Mouse (Mus musculus) forebrain, embryonic 11.5 days (tissue): ENCODE measurements around the gene Tnfsf13. TPM values are rescaled to one million over a fixed set of nuclear protein-coding genes. Genes with fewer than 3 reads are reported as not detected.

Experiments
- ATAC-seq: fragments of 200-750 bp; cut with Nextera tagmentation; replicated peaks from 2 replicates; pipeline ENCODE4 v1.8.0; 2017; ENCODE audit warnings: moderate TSS enrichment; ENCODE audit not compliant: low FRiP score
- DNase-seq: peaks from one replicate; pipeline ENCODE4 v3.0.0-alpha.2; 2017; ENCODE audit warnings: low spot score
- H3K27ac ChIP-seq: fragments of 300-500 bp; sonication (generic); 2 replicates; pipeline ENCODE4 v1.5.1; 2014; ENCODE audit warnings: low read depth, low read length
- H3K27me3 ChIP-seq: fragments of 300-500 bp; sonication (generic); 2 replicates; pipeline ENCODE4 v1.6.1; 2014; ENCODE audit warnings: mild to moderate bottlenecking, low read length, mixed read lengths; ENCODE audit not compliant: control insufficient read depth, insufficient read depth
- H3K36me3 ChIP-seq: fragments of 300-500 bp; sonication (generic); 2 replicates; pipeline ENCODE4 v1.6.1; 2014; ENCODE audit warnings: mild to moderate bottlenecking, low read length, moderate library complexity, mixed read lengths; ENCODE audit not compliant: control insufficient read depth, insufficient read depth
- H3K4me1 ChIP-seq: fragments of 300-500 bp; sonication (generic); replicated peaks from 2 replicates; pipeline ENCODE4 v1.6.1; 2014; ENCODE audit warnings: low read length, mixed read lengths; ENCODE audit not compliant: control insufficient read depth, insufficient read depth
- H3K4me2 ChIP-seq: fragments of 300-500 bp; sonication (generic); 2 replicates; pipeline ENCODE4 v1.6.1; 2014; ENCODE audit warnings: low read depth, mild to moderate bottlenecking, low read length, moderate library complexity, mixed read lengths; ENCODE audit not compliant: severe bottlenecking
- H3K4me3 ChIP-seq: fragments of 300-500 bp; sonication (generic); 2 replicates; pipeline ENCODE4 v1.5.1; 2014; ENCODE audit warnings: low read depth, low read length
- H3K9ac ChIP-seq: fragments of 300-500 bp; sonication (generic); 2 replicates; pipeline ENCODE4 v1.6.1; 2014; ENCODE audit warnings: low read length
- H3K9me3 ChIP-seq: fragments of 300-500 bp; sonication (generic); 2 replicates; pipeline ENCODE4 v1.6.1; 2016; ENCODE audit warnings: low read length, mixed read lengths; ENCODE audit not compliant: control insufficient read depth
- WGBS: fragments of 180-500 bp; shearing (Covaris S2); extraction: QIAGEN DNeasy Blood & Tissue Kit; methylation state at CpG from one replicate; pipeline ENCODE4 v1.1.7; 2014; 5-methylcytosine and 5-hydroxymethylcytosine counted together
- polyA plus RNA-seq: library from polyadenylated mRNA; unstranded; fragments of >200 nt; fragmentation: Nextera tagmentation; extraction: Ambion mirVana; gene quantifications from 2 replicates; pipeline ENCODE4 v1.2.1, GENCODE M21; 2014

The Tnfsf13 gene
- polyA plus RNA-seq, 1 experiment from 2014 or later, result not detected

DNA sequence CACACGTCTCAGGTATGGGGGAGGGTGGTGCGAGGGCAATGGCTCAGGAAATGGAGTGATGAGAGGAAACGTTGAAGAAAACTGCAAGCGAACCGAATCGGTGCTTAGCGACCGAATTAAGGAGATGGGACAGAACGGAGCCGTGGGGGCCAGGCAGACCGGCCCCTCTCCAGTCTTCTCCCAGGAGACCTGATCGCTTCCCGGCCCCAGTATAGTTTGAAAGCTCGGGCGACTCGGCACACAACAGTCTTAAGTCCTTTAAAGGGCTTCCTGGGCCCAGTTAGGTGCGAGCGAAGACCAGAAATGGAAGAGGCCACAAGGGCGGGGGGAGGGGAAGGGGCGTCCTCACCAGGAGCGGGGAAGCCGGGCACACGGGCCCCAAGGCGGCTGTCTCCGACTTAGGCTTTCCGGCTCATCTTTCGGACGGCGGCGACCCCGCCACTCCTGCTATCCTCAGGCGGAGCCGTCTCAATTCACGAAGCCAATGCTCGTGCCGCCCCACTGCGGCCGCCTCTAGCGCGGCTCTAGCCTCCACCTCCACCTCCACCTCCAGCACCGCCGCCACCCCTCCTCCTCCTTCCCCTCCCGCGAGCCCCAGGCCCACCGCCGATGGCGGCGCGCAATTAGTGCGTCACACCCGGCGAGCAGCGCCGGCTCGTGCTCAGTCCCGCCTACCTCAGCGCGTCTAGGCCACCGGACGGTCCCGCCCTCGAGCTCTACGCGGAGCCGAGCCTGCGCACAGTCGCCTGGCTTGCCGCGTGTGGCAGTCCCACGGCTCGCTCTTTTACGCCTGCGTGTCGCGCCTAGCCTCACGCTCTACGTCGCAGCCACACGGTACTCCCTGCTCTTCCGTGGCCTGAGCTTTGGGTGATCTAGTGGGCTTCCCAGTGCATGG is 4.0 kb downstream of the Tnfsf13 start, which contains the start of gene Senp3:
Gene Senp3 (minus strand): TSS at position 771 of the 895 bp plus-strand sequence.
- no peaks in the 10 kb centered on the region for H3K9me3 ChIP-seq
- WGBS, result 1% methylated on average over 73 of the region's 80 CpGs
- peaks cover 12% of the 10 kb centered on the region; the same call in 1 of the 2 replicates for H3K4me1 ChIP-seq
- peak; percentile 99 for DNase-seq
- H3K9ac ChIP-seq, result peak within 1 kb of the TSS; percentile 83
- H3K27ac ChIP-seq, result peak within 1 kb of the TSS; percentile 92
- H3K4me3 ChIP-seq, result peak within 1 kb of the TSS; percentile 85
- peak; percentile 95 for ATAC-seq
- H3K36me3 ChIP-seq, result peaks cover 2% of the 10 kb centered on the region; the same call in 1 of the 2 replicates
- H3K4me2 ChIP-seq, result peak within 1 kb of the TSS; percentile 94
- no peaks in the 10 kb centered on the region for H3K27me3 ChIP-seq

DNA sequence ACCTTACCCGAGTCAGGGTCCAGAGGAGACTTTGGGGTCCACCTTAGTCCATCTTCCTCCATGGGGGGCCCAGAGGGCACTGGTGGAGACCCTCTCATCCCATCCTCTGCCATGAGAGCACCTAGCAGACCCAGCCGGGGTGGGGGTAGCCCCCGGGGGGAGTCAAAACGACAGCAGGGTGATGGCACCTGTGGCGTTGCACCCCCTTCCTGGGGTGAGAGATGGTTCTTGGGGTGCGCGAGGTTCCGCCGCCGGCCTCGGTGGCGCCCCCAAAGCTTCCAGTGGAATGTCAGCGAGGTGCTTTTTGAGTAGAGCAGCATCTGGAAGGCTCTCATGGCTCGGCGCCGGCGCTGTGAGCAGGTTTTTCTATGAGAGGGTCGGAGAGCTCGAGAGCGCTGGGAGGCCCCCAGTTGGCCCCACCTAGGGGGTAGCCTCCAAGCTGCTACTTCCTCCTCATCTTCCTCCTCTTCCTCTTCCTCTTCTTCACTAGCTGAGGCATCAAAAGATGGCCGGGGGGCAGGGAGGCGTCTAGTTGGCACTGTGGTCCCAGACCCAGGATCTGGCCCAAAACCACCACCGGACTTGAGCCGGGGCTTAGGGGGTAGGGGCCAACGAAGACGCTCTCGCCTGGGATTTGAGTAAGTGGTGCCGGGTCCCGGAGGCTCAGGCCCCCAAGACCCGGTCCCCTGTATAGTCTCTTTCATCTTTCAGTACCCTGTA is 5.3 kb downstream of the Tnfsf13 start:
- H3K4me3 ChIP-seq, result peak overlapping the region; percentile 85
- peaks cover 12% of the 10 kb centered on the region; the same call in 1 of the 2 replicates for H3K4me1 ChIP-seq
- no peak overlapping the region for H3K27ac ChIP-seq
- H3K27me3 ChIP-seq, result no peaks in the 10 kb centered on the region
- H3K4me2 ChIP-seq, result peak overlapping the region; percentile 94; the same call in 1 of the 2 replicates
- ATAC-seq (no peak), DNase-seq (no peak)
- H3K9ac ChIP-seq, result peak overlapping the region; percentile 83
- 93% methylated on average over 30 of the region's 30 CpGs for WGBS
- peaks cover 2% of the 10 kb centered on the region; the same call in 1 of the 2 replicates for H3K36me3 ChIP-seq
- H3K9me3 ChIP-seq, result no peaks in the 10 kb centered on the region

DNA sequence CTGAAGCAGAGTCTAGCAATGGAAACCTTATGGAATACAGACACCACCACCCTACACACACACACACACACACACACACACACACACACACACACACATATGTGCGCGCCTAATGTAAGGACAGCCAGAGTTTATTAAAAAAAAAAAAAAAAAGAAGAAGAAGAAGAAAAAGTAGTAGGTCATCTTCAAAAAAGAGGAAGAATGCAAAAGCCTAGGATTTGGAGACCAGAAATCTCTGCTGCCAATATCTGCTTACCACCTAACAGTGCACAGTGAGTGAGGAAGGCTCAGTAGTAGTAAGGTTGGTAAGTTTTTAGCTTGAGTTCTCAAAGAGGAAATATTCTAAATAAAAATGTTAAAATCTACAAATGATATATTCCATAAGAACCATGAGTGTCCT is 6.4 kb downstream of the Tnfsf13 start:
- DNase-seq (no peak), ATAC-seq (no peak)
- Histone ChIP-seq H3K27me3 (no peaks in the 10 kb centered on the region), H3K4me1 (peaks cover 10% of the 10 kb centered on the region; the same call in 1 of the 2 replicates), H3K9ac (no peak overlapping the region), H3K36me3 (peaks cover 5% of the 10 kb centered on the region), H3K4me3 (no peak overlapping the region), H3K9me3 (no peaks in the 10 kb centered on the region), H3K27ac (no peak overlapping the region), H3K4me2 (no peak overlapping the region)
- WGBS, result 100% methylated on average over 2 of the region's 2 CpGs

DNA sequence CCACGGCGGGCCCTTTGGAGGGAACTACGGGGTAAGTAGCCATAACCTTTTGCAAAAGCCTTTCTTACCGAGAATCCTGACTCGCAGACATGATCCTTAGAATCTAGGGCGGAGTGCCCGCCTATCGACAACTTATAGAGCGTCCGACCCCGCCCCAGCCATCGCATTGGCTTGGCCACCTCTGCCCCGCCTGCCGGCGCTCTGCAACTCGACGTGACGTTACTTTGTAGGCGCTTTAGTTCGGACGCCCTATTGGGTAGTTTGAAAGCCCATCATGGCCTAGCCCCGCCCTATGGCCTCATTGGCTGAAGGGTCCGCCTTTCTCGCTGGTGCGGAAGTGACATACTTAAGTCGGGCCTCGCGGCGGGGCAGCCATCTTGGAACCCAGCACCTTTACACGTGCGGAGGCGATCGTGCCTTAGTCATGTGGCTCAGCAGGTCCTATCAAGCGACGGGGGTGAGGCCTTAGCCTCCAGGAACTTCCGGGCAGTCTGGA is 13.3 kb downstream of the Tnfsf13 start, which contains the start of gene Eif4a1:
Gene Eif4a1 (minus strand): TSS at position 213 of the 496 bp plus-strand sequence.
- Histone ChIP-seq H3K4me1 (peaks cover 11% of the 10 kb centered on the region; the same call in 1 of the 2 replicates), H3K4me2 (peak within 1 kb of the TSS; percentile 97), H3K27ac (peak within 1 kb of the TSS; percentile 94), H3K4me3 (peak within 1 kb of the TSS; percentile 100), H3K27me3 (no peaks in the 10 kb centered on the region), H3K9ac (peak within 1 kb of the TSS; percentile 100), H3K36me3 (peaks cover 27% of the 10 kb centered on the region), H3K9me3 (no peaks in the 10 kb centered on the region)
- DNase-seq (peak; percentile 99), ATAC-seq (peak; percentile 97)
- WGBS, result 0% methylated on average over 36 of the region's 36 CpGs

DNA sequence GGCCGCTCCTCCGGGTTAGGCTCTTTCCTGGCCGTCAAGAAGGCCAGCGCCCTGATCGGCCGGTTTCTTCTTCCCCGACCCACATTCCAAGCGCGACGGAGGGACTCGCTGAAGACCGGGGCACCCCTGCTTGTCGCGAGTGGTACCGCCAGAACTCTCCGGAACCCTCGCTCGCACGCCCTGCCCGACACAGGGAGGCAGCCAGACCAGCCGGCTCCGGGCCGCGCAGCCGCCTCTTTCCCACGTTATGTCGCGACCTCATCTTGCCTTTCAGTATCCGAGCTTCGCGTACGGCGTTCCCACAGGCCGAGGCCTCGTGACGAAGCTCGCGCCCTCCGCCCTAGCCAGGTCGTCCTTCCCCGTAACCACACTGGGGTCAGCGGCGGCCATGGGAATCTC is 13.9 kb downstream of the Tnfsf13 start:
- under 1% methylated on average over 43 of the region's 43 CpGs for WGBS
- Histone ChIP-seq H3K4me2 (peak overlapping the region; percentile 97), H3K4me1 (peaks cover 11% of the 10 kb centered on the region; the same call in 1 of the 2 replicates), H3K27ac (peak overlapping the region; percentile 94), H3K4me3 (peak overlapping the region; percentile 100), H3K36me3 (peaks cover 27% of the 10 kb centered on the region), H3K27me3 (no peaks in the 10 kb centered on the region), H3K9ac (peak overlapping the region; percentile 100), H3K9me3 (no peaks in the 10 kb centered on the region)
- DNase-seq (no peak), ATAC-seq (peak; percentile 5; the same call in 1 of the 2 replicates)

DNA sequence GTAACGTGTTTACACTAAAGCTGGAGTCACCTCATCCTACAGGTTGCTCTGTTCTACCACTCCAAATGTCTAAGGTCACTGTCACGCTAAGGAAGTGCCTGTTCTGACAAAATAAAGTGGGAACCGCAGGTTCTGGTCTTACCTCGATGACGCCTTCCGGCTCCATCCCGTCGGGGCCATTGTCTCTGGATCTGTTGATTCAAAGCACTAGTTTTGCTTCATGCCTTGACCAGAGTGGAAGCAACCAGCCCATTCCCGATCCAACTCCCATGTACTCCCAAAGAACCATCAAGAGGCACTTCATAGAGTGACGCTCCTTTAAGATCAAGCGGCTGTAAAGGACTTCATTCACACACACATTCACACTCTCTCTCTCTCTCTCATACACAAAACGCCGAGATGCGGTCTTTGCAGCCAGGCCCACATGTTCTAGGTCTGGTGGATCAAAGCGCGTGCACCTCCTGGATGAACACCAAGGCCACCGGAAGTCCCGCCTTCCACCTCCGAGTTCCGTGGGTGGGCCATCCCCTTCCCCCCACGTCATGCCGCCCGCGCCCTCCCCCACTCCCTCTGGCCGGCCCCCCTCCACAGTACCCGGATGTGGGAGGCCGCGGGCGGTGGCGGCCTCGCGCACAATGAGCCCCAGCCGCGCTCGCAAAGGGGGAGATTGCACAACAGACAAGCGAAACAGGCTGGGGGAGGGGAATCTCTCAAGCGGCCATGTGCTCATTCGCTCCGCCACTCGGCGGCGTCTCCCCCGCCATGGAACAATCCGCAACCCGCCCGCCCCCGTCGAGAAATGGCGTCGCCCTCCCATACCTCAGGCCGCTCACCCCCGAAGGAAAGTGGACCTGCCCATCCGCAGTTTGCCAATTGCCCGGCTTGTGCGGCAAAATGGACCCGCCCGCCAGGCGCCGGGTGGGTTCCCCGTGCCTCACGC is 14.5 kb downstream of the Tnfsf13 start:
- Histone ChIP-seq H3K27ac (peak overlapping the region; percentile 94), H3K36me3 (peaks cover 33% of the 10 kb centered on the region), H3K4me2 (peak overlapping the region; percentile 97), H3K4me3 (peak overlapping the region; percentile 100), H3K9ac (peak overlapping the region; percentile 100), H3K27me3 (no peaks in the 10 kb centered on the region), H3K9me3 (no peaks in the 10 kb centered on the region), H3K4me1 (peaks cover 11% of the 10 kb centered on the region; the same call in 1 of the 2 replicates)
- under 1% methylated on average over 61 of the region's 61 CpGs for WGBS
- peak; percentile 98 for DNase-seq
- peak; percentile 73 for ATAC-seq

DNA sequence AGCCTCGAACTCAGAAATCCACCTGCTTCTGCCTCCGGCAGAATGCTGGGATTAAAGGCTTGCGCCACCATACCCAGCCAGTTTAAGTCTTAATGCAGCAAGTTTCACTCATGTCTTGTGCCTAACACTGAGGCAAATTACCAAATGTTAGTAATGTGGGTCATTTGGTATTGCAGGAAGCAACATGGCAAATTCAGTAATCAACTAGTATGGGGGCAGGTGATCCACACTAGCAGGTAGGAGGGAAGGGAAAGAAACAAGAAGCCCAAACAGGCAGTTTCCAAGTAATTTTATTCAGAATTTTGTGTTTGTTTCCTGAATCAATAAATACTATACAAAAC is 18.9 kb downstream of the Tnfsf13 start:
- H3K27ac ChIP-seq, result no peak overlapping the region
- 83% methylated on average over 3 of the region's 3 CpGs for WGBS
- H3K9me3 ChIP-seq, result no peaks in the 10 kb centered on the region
- H3K27me3 ChIP-seq, result no peaks in the 10 kb centered on the region
- no peak overlapping the region for H3K4me2 ChIP-seq
- DNase-seq, result no peak
- ATAC-seq, result no peak
- H3K4me1 ChIP-seq, result peaks cover 13% of the 10 kb centered on the region; the same call in 1 of the 2 replicates
- H3K9ac ChIP-seq, result no peak overlapping the region
- H3K4me3 ChIP-seq, result no peak overlapping the region
- peaks cover 40% of the 10 kb centered on the region for H3K36me3 ChIP-seq
